Mouse (Mus musculus): ENCODE results near the gene Alg1. TPM values are rescaled to one million over a fixed set of nuclear protein-coding genes. Genes with fewer than 3 reads are reported as not detected.
A peak's percentile ranks its signal among the peaks of the same experiment; 100 is the strongest.
"Not testable (repeated sequence)": the region's sequence is repeated elsewhere in the genome, so short reads cannot be mapped to it uniquely, and the experiment has no call there.

Gene Alg1
- 10 to 100 TPM; 30.2 to 38.6 TPM for total RNA-seq (2021)
- long read RNA-seq, experiment 1, transcript Alg1-202 (13 exons, 1,755 nt), result major isoform, 73 of 89 reads
- long read RNA-seq, experiment 1, partial matches to known transcripts, result 4 of 89 reads
- long read RNA-seq, experiment 1, other reads (novel, unspliced or antisense), result 12 of 89 reads
- long read RNA-seq, experiment 2, transcript Alg1-202 (13 exons, 1,755 nt), result major isoform, 28 of 34 reads
- long read RNA-seq, experiment 2, partial matches to known transcripts, result 1 of 34 reads
- long read RNA-seq, experiment 2, other reads (novel, unspliced or antisense), result 5 of 34 reads

- DNase-seq, result peak; percentile 95 to 97
Measured at GRCm38 (mm10) chr16:5233418-5234313, at the start of gene Alg1. Gene Alg1 (plus strand): TSS chr16:5233621.

GRCm38 (mm10) chr16:5184101-5184500, 49.3 kb upstream of the Alg1 start:
- DNase-seq, result peak; percentile 69 to 83

GRCm38 (mm10) chr16:5184956-5185355, 48.5 kb upstream of the Alg1 start:
- no peak for DNase-seq

- DNase-seq, result peak; percentile 38 to 55
Measured at GRCm38 (mm10) chr16:5185691-5186090, 47.7 kb upstream of the Alg1 start.

- peak in 1 of 2 experiments; percentile 47 for DNase-seq
Measured at GRCm38 (mm10) chr16:5186234-5186633, 47.2 kb upstream of the Alg1 start.

GRCm38 (mm10) chr16:5195080-5195479, 38.3 kb upstream of the Alg1 start:
- peak; percentile 63 to 84 for DNase-seq

GRCm38 (mm10) chr16:5202681-5203080, 30.7 kb upstream of the Alg1 start:
- peak; percentile 44 to 68 for DNase-seq

- peak; percentile 34 to 45 for DNase-seq
Measured at GRCm38 (mm10) chr16:5203200-5203599, 30.2 kb upstream of the Alg1 start.

GRCm38 (mm10) chr16:5203668-5204433, 29.6 kb upstream of the Alg1 start, which contains the start of gene Nagpa:
Gene Nagpa (minus strand): TSS chr16:5204012.
- peak; percentile 86 to 89 for DNase-seq

GRCm38 (mm10) chr16:5205431-5205970, 27.9 kb upstream of the Alg1 start:
- no peak for DNase-seq

- DNase-seq, result no peak
Measured at GRCm38 (mm10) chr16:5206051-5206450, 27.4 kb upstream of the Alg1 start.

- DNase-seq, result no peak
Measured at GRCm38 (mm10) chr16:5210365-5210764, 23.1 kb upstream of the Alg1 start.

- no peak for DNase-seq
Measured at GRCm38 (mm10) chr16:5212150-5212549, 21.3 kb upstream of the Alg1 start.

- no peak for DNase-seq
Measured at GRCm38 (mm10) chr16:5214126-5214525, 19.3 kb upstream of the Alg1 start.

GRCm38 (mm10) chr16:5216686-5217085, 16.7 kb upstream of the Alg1 start:
- no peak for DNase-seq

GRCm38 (mm10) chr16:5217341-5218133, 15.9 kb upstream of the Alg1 start:
- DNase-seq, result no peak

GRCm38 (mm10) chr16:5221403-5221802, 12.0 kb upstream of the Alg1 start:
- DNase-seq, result no peak

GRCm38 (mm10) chr16:5222140-5222539, 11.3 kb upstream of the Alg1 start, which contains the start of gene AU021092:
Gene AU021092 (minus strand): TSS chr16:5222299.
- DNase-seq, result peak; percentile 33 to 43

- DNase-seq, result peak; percentile 42 to 52
Measured at GRCm38 (mm10) chr16:5226534-5226933, 6.9 kb upstream of the Alg1 start.

- not testable (repeated sequence) for DNase-seq
Measured at GRCm38 (mm10) chr16:5227501-5227900, 5.9 kb upstream of the Alg1 start.

GRCm38 (mm10) chr16:5228103-5228502, 5.3 kb upstream of the Alg1 start:
- DNase-seq, result not testable (repeated sequence)
